Mouse (Mus musculus) kidney, embryonic 15.5 days (tissue): ENCODE data around the gene Habp2. TPM values are rescaled to one million over a fixed set of nuclear protein-coding genes. Genes with fewer than 3 reads are reported as not detected.

Source experiments
- ATAC-seq: fragments of 200-750 bp; cut with Nextera tagmentation; replicated peaks from 2 replicates; pipeline ENCODE4 v1.8.0; 2017; ENCODE audit warnings: moderate TSS enrichment; ENCODE audit not compliant: low FRiP score
- H3K27ac ChIP-seq: fragments of 300-500 bp; sonication (generic); 2 replicates; pipeline ENCODE4 v1.5.1; 2015; ENCODE audit warnings: mild to moderate bottlenecking, inconsistent platforms
- H3K27me3 ChIP-seq: fragments of 300-500 bp; sonication (generic); 2 replicates; pipeline ENCODE4 v1.6.1; 2015; ENCODE audit warnings: inconsistent platforms
- H3K36me3 ChIP-seq: fragments of 300-500 bp; sonication (generic); 2 replicates; pipeline ENCODE4 v1.6.1; 2015; ENCODE audit warnings: inconsistent platforms
- H3K4me1 ChIP-seq: fragments of 300-500 bp; sonication (generic); 2 replicates; pipeline ENCODE4 v1.6.1; 2015; ENCODE audit warnings: inconsistent platforms
- H3K4me2 ChIP-seq: fragments of 300-500 bp; sonication (generic); 2 replicates; pipeline ENCODE4 v1.6.1; 2015; ENCODE audit warnings: moderate library complexity, mild to moderate bottlenecking, inconsistent platforms
- H3K4me3 ChIP-seq: fragments of 300-500 bp; sonication (generic); replicated peaks from 2 replicates; pipeline ENCODE4 v1.5.1; 2015; ENCODE audit warnings: mild to moderate bottlenecking, inconsistent platforms
- H3K9ac ChIP-seq: fragments of 300-500 bp; sonication (generic); 2 replicates; pipeline ENCODE4 v1.6.1; 2015; ENCODE audit warnings: mild to moderate bottlenecking, inconsistent platforms
- H3K9me3 ChIP-seq: fragments of 300-500 bp; sonication (generic); replicated peaks from 2 replicates; pipeline ENCODE4 v1.6.1; 2016; ENCODE audit warnings: inconsistent platforms
- WGBS: fragments of 180-500 bp; shearing (Covaris S2); methylation state at CpG from one replicate; pipeline ENCODE4 v1.1.7; 2015; ENCODE audit warnings: mixed read lengths; 5-methylcytosine and 5-hydroxymethylcytosine counted together
- polyA plus RNA-seq: library from polyadenylated mRNA; unstranded; fragments of >200 nt; fragmentation: Nextera tagmentation; extraction: Ambion mirVana; gene quantifications from 2 replicates; pipeline ENCODE4 v1.2.1, GENCODE M21; 2015

The Habp2 gene
- polyA plus RNA-seq, 1 experiment from 2014 or later = 31.2 TPM

DNA sequence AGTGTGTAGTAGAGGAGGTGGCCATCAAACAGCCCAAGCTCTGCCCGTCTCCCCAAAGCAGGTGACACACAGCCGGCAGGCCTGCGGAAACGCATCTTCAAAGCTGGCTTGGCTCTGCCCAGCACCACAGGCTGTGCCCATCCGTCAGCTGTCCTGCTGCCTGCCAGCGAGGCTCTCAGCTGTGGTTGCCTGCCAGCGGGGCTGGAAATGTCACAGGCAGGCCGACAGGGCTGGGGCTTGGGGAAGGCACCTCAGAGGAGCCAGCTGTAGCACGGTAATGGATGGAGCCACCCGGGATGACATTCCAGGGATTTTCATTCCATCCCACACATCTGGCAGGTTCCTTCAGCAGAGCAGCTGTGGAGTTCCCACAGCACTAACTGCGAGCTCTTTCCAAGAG is 13.9 kb downstream of the Habp2 start:
- Histone ChIP-seq H3K9me3 (no peaks in the 10 kb centered on the region), H3K4me3 (no peak overlapping the region), H3K36me3 (no peaks in the 10 kb centered on the region), H3K9ac (no peak overlapping the region), H3K4me2 (no peak overlapping the region), H3K27me3 (no peaks in the 10 kb centered on the region), H3K27ac (no peak overlapping the region), H3K4me1 (no peaks in the 10 kb centered on the region)
- ATAC-seq = no peak
- WGBS = 62% methylated on average over 11 of the region's 11 CpGs

DNA sequence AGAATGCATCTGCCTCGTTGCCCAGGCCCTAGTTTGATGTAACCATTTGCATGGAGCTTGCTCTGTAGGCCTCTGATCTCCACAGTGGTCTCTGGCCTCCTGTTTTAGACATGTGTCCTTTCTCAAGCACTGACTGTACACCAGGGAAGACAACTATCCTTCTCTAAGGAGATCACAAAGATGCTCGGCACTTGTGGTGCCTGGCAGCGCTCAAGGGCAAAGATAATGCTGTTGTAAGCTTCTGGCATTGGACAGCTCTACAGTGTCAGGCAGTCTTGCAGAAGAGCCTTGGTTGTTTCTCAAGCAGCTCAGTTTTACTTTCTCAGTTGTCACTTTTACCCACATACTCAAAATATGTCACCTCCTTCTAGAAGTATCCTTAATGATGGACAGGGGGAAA is 29.6 kb downstream of the Habp2 start:
- no peak for ATAC-seq
- no peaks in the 10 kb centered on the region for H3K27me3 ChIP-seq
- no peak overlapping the region for H3K4me3 ChIP-seq
- no peaks in the 10 kb centered on the region for H3K9me3 ChIP-seq
- no peak overlapping the region for H3K9ac ChIP-seq
- H3K4me1 ChIP-seq = peaks cover 15% of the 10 kb centered on the region
- no peak overlapping the region for H3K4me2 ChIP-seq
- 82% methylated on average over 3 of the region's 3 CpGs for WGBS
- no peak overlapping the region for H3K27ac ChIP-seq
- no peaks in the 10 kb centered on the region for H3K36me3 ChIP-seq

DNA sequence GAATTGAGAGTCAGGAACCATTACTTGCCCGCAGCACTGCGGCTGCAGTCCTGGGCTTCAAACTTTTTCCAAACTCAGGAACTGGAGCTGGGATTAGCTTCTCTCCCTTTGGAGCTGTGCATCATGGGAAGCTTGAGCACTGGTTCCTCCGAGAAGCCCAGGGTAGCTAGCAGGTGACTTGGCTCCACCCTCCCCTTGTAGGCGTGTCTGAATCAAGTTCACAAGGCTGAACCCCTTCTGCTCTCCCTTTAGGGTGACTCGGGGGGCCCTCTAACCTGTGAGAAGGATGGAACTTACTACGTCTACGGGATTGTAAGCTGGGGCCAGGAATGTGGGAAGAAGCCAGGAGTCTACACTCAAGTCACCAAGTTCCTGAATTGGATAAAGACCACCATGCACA is 32.3 kb downstream of the Habp2 start:
- Histone ChIP-seq H3K36me3 (no peaks in the 10 kb centered on the region), H3K9ac (no peak overlapping the region), H3K27ac (no peak overlapping the region), H3K4me3 (no peak overlapping the region), H3K4me2 (no peak overlapping the region), H3K9me3 (no peaks in the 10 kb centered on the region), H3K27me3 (no peaks in the 10 kb centered on the region), H3K4me1 (peaks cover 15% of the 10 kb centered on the region)
- WGBS = 92% methylated on average over 7 of the region's 7 CpGs
- no peak for ATAC-seq

DNA sequence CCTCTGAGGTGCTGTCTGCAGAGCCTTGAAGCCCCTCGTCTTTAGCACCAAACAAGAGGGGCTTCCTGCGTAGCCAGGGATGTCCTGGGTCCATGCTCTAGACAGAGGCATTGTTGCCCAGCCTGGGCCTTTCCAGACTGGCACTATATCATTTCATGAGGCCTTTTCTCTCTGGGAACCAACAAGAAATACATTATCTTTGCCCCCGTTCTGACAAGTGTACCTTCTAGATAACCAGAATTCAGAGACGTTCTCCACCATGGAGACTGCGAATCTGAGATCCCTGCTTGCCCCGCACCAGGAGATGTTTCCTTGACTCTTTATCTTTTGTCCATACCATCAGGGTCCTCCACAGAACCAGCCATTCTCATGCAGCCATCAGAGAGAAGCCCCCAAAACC is 32.7 kb downstream of the Habp2 start:
- ATAC-seq = no peak
- Histone ChIP-seq H3K4me2 (peak overlapping the region; percentile 52; the same call in 1 of the 2 replicates), H3K36me3 (no peaks in the 10 kb centered on the region), H3K27ac (no peak overlapping the region), H3K9ac (no peak overlapping the region), H3K27me3 (0 out of 2 replicates have a peak, but pooled peaks cover 2% of the 10 kb centered on the region), H3K4me3 (no peak overlapping the region), H3K4me1 (peaks cover 15% of the 10 kb centered on the region), H3K9me3 (no peaks in the 10 kb centered on the region)
- 88% methylated on average over 6 of the region's 6 CpGs for WGBS

DNA sequence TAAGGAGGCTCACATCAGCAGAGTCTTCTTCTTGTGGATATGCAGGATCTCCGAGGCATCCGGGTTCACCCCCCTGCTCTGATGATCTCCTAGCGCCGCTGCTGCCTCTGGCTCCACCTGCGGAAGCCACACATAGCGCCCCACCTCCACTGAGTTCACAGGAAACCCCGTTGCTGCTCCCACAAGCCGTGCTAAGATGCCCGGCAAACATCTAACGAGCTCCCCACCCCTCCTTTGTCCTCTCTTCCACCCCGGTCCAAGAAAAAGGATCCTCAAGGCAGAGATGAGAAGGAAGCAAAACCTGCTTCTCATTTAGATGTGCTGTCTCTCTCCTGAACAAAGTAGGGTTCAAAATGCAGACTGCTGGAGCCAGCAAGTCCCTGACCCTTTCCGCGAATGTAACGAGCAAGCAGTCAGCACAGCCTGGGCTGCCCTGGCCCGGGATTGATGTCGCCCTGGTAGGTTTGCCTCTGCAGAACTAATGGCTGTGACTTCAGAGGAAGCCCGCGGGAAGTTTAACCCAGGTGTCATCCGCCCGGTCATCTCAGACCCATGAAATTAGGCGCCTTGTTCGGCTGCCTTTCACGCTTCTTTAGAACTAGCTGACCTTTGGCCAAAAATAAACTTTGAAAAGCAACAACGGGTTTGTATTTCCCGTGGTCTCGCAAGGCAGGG is 33.4 kb downstream of the Habp2 start:
- Histone ChIP-seq H3K27ac (peak overlapping the region; percentile 45; the same call in 1 of the 2 replicates), H3K4me3 (0 out of 2 replicates have a peak overlapping the region, but pooled peaks have one; percentile 7), H3K9ac (no peak overlapping the region), H3K36me3 (no peaks in the 10 kb centered on the region), H3K9me3 (no peaks in the 10 kb centered on the region), H3K27me3 (0 out of 2 replicates have a peak, but pooled peaks cover 4% of the 10 kb centered on the region), H3K4me2 (peak overlapping the region; percentile 52), H3K4me1 (peaks cover 15% of the 10 kb centered on the region)
- ATAC-seq = 0 out of 2 replicates have a peak, but pooled peaks have one; percentile 58
- 7% methylated on average over 26 of the region's 26 CpGs for WGBS

DNA sequence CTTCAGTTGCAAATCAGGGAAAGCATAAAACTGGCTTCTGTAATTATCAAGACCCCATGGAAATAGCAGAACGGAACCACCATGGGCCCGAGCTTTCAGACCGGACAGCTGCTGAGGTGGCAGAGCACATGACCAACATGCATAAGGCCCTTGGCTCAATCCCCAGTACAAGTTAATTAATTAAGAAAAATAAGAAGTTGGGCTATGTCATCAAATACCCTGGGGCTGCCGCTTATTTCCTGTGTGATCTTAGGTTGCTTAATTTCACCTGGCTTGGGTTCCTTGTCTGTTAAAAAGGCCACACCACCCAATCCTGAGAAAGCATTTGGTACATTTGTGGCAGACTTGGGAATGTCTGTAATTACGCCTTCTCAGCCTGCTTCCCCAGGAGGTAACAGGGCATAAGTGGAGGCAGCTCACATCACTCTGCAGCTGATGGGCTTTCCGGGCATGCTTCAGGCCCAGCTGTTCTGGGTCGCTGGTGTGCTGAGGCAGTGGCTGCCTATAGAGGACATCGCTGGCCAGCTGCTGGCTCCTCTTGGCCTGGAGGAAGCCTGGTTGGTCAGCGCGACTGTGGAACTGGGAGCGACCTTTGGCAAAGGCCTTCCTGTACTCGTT is 34.5 kb downstream of the Habp2 start:
- Histone ChIP-seq H3K27ac (no peak overlapping the region), H3K9me3 (no peaks in the 10 kb centered on the region), H3K4me3 (no peak overlapping the region), H3K27me3 (0 out of 2 replicates have a peak, but pooled peaks cover 4% of the 10 kb centered on the region), H3K4me1 (peaks cover 24% of the 10 kb centered on the region), H3K36me3 (no peaks in the 10 kb centered on the region), H3K4me2 (no peak overlapping the region), H3K9ac (no peak overlapping the region)
- ATAC-seq = no peak
- 69% methylated on average over 12 of the region's 12 CpGs for WGBS

DNA sequence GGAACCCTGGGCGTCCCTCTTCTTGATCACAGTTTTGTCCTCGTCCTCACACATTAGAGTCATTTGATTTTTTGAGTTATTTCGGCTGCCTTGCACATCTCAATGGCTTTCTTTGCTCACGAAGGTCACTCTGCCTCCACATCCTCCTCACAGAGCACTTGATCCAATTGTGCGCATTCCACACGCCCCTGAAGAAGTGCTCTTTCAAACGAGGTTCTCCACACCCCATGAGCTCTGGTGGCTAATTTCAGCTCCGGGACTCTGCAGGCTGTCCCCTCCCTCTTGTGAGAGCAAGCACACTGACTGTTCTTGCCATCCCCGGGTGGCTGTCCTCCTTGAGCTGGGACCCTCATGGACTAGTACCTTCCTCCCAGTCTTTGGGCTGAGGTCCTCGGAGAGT is 38.7 kb downstream of the Habp2 start:
- Histone ChIP-seq H3K4me3 (no peak overlapping the region), H3K36me3 (no peaks in the 10 kb centered on the region), H3K9ac (no peak overlapping the region), H3K4me2 (peak overlapping the region; percentile 26), H3K27me3 (0 out of 2 replicates have a peak, but pooled peaks cover 4% of the 10 kb centered on the region), H3K9me3 (no peaks in the 10 kb centered on the region), H3K4me1 (peaks cover 13% of the 10 kb centered on the region), H3K27ac (no peak overlapping the region)
- 44% methylated on average over 10 of the region's 10 CpGs for WGBS
- no peak for ATAC-seq

DNA sequence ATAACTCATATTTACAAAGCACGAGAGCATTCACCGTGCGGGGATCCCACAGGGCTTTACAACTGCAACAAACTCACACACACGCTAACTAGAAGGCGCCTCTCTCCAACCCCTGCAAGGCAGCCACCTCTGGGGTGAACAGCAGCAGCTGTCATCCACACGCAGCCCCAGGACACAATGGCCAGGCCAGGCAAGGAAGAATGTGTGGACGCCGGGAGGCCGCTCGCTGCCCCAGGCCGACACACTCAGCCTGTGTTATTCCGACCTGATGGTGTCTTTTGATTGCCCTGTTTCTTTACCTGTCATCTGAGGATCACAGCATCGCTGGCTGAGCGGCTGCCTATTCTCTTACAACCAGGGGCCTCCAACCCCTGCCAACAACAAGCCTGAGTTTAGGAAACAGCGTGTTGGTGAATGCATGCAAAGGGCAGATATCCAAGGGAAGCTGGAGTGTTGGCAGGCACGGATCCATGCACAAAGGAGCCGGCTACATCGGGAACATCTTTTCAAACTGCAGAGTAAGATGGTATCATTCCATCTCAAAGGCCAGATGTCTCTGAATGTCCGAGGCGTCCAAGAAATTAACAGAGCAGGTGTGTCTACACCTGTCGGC is 39.4 kb downstream of the Habp2 start:
- no peak for ATAC-seq
- WGBS = 53% methylated on average over 21 of the region's 21 CpGs
- H3K4me2 ChIP-seq = peak overlapping the region; percentile 26

DNA sequence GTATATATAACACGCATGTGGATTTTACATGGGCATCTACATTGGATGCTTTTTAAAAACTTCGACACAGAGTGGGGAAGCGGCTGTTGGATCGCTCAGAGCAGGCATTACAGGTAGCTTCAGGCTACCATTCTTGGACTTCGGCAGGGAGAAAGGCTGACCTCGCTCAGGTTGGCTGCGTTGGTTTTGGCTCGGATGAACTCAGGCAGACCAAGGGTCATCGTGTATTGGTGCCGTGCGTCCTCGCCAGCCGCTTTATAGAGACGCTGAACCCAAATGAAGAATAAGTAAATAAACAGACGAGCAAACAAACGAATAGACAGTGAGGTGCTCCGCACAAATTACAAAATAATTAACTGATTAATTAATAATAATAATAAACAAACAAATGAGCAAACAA is 49.4 kb downstream of the Habp2 start:
- H3K4me3 ChIP-seq = no peak overlapping the region
- H3K9me3 ChIP-seq = no peaks in the 10 kb centered on the region
- H3K27ac ChIP-seq = no peak overlapping the region
- H3K4me1 ChIP-seq = no peaks in the 10 kb centered on the region
- H3K9ac ChIP-seq = no peak overlapping the region
- H3K27me3 ChIP-seq = no peaks in the 10 kb centered on the region
- WGBS = 88% methylated on average over 17 of the region's 17 CpGs
- no peaks in the 10 kb centered on the region for H3K36me3 ChIP-seq
- H3K4me2 ChIP-seq = no peak overlapping the region
- ATAC-seq = no peak

More for the DNA sequence above, 39.4 kb downstream of the Habp2 start:
- no peaks in the 10 kb centered on the region for H3K9me3 ChIP-seq
- H3K27me3 ChIP-seq = 0 out of 2 replicates have a peak, but pooled peaks cover 4% of the 10 kb centered on the region
- H3K4me3 ChIP-seq = no peak overlapping the region
- no peaks in the 10 kb centered on the region for H3K36me3 ChIP-seq
- H3K4me1 ChIP-seq = peaks cover 10% of the 10 kb centered on the region
- H3K27ac ChIP-seq = no peak overlapping the region
- no peak overlapping the region for H3K9ac ChIP-seq

DNA sequence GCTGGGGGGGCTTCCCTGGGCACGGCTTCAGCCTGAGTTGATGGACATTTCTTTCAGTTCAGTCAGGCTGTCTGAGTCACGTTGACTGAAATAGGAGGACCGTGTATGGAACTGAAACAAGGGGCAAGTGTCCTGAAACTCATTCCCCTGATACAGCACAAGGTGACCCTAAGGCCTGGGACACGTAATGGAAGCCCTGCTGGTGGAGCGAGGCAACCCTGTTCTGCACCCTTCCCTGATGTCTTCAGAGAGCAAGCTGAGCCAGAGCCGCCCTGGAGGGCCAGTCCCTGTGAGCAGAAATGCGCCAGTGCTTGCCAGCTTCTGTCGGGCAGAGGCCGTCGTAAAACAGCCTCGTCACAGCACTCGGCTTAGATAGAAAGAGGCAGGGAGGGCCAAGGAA is 49.9 kb downstream of the Habp2 start:
- H3K27ac ChIP-seq = no peak overlapping the region
- H3K4me3 ChIP-seq = no peak overlapping the region
- no peaks in the 10 kb centered on the region for H3K4me1 ChIP-seq
- no peaks in the 10 kb centered on the region for H3K27me3 ChIP-seq
- ATAC-seq = no peak
- 52% methylated on average over 12 of the region's 12 CpGs for WGBS
- no peak overlapping the region for H3K4me2 ChIP-seq
- H3K36me3 ChIP-seq = no peaks in the 10 kb centered on the region
- no peak overlapping the region for H3K9ac ChIP-seq
- no peaks in the 10 kb centered on the region for H3K9me3 ChIP-seq

DNA sequence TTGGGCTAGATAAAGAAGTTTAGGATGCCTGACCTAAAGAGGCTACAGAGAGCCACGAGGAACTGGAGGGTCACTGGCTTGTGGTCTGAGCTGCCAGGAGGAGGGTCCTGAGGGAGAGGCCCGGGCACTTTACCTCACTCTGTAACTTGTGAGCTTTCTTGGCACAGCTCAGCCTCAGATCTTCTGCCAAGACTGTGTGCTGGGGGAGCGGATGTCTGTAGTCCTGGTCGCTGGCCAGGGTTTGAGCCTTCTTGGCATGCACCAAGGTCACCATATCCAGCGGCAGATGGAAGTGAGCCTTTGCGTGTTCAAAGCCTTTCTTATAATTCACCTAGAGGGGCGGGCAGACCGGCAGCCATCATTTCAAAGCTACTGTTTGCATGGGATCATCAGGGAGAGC is 55.1 kb downstream of the Habp2 start:
- no peak overlapping the region for H3K27ac ChIP-seq
- ATAC-seq = no peak
- 82% methylated on average over 8 of the region's 8 CpGs for WGBS
- no peaks in the 10 kb centered on the region for H3K9me3 ChIP-seq
- H3K4me2 ChIP-seq = no peak overlapping the region
- H3K4me3 ChIP-seq = no peak overlapping the region
- H3K36me3 ChIP-seq = no peaks in the 10 kb centered on the region
- H3K4me1 ChIP-seq = no peaks in the 10 kb centered on the region
- H3K27me3 ChIP-seq = peaks cover 5% of the 10 kb centered on the region
- H3K9ac ChIP-seq = no peak overlapping the region

DNA sequence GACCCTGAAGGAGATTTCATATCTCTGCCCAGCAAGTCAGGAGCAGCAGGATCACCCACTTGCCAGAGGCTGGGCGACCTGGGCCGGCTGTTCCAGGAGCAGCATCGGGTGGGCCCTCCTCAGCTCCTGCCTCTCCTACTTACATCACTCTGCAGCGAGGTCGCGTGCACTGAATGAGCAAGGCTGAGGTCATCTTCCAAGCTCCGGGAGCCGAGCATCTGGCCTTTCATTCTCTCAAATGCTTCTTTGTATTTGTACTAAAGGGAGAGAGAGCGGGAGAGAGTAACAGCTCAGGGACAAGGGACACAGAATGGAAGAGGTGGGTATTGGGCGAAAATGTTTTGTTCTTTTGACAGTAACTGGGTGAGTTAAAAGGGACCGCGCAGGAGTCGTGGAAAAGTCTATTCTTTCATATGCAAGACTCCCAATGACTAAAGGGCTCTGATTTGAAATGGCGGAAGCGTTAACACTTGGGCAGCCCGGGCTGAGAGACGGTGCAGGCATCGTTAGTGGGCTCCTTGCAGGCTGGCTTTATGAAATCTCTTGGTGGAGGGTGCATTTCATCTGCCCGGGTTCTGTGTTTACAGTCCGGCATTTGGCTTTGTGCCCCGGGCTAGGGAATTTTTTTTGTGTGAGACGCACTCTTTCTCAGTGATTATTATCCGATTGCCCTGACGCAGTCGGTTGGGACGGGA is 57.1 kb downstream of the Habp2 start:
- Histone ChIP-seq H3K9me3 (no peaks in the 10 kb centered on the region), H3K9ac (no peak overlapping the region), H3K4me1 (no peaks in the 10 kb centered on the region), H3K4me2 (no peak overlapping the region), H3K36me3 (no peaks in the 10 kb centered on the region), H3K27me3 (peaks cover 12% of the 10 kb centered on the region), H3K4me3 (no peak overlapping the region), H3K27ac (no peak overlapping the region)
- no peak for ATAC-seq
- 77% methylated on average over 26 of the region's 26 CpGs for WGBS
